Mouse (Mus musculus) ES-Bruce4 (cell line): ENCODE measurements around the gene Magoh. TPM values are rescaled to one million over a fixed set of nuclear protein-coding genes. Genes with fewer than 3 reads are reported as not detected.

Experiments used
- H3K27ac ChIP-seq: 2 replicates; pipeline ENCODE4 v1.5.1; 2012; ENCODE audit warnings: low read length, inconsistent platforms; ENCODE audit not compliant: insufficient read depth
- H3K27me3 ChIP-seq: 2 replicates; pipeline ENCODE4 v1.6.1; 2012; ENCODE audit warnings: mild to moderate bottlenecking, low read length, inconsistent platforms; ENCODE audit not compliant: control insufficient read depth, poor library complexity, insufficient read depth, severe bottlenecking
- H3K36me3 ChIP-seq: 2 replicates; pipeline ENCODE4 v1.6.1; 2012; ENCODE audit warnings: inconsistent platforms, mild to moderate bottlenecking, low read length, moderate library complexity; ENCODE audit not compliant: control insufficient read depth, poor library complexity, insufficient read depth, severe bottlenecking
- H3K4me1 ChIP-seq: one replicate; pipeline ENCODE4 v1.8.1; 2011; ENCODE audit warnings: low read length; ENCODE audit not compliant: control insufficient read depth, insufficient read depth
- H3K4me3 ChIP-seq: 2 replicates; pipeline ENCODE4 v1.5.1; 2011; ENCODE audit warnings: low read depth, mild to moderate bottlenecking, low read length
- H3K9ac ChIP-seq: 2 replicates; pipeline ENCODE4 v1.6.1; 2012; ENCODE audit warnings: low read depth, mild to moderate bottlenecking, inconsistent platforms; ENCODE audit not compliant: poor library complexity, severe bottlenecking
- H3K9me3 ChIP-seq: replicated peaks from 2 replicates; pipeline ENCODE4 v1.6.1; 2012; ENCODE audit warnings: mild to moderate bottlenecking, low read length, inconsistent platforms; ENCODE audit not compliant: control insufficient read depth, poor library complexity, insufficient read depth, severe bottlenecking
- CTCF ChIP-seq: IDR thresholded peaks from one replicate; pipeline ENCODE4 v1.8.1; 2011; ENCODE audit warnings: low read depth, low read length
- EP300 ChIP-seq: IDR thresholded peaks from 2 replicates; pipeline ENCODE4 v1.6.1; 2011; ENCODE audit warnings: low read depth, low read length; ENCODE audit not compliant: insufficient read depth
- POLR2A ChIP-seq: IDR thresholded peaks from one replicate; pipeline ENCODE4 v1.8.1; 2011; ENCODE audit warnings: low read length; ENCODE audit not compliant: insufficient read depth
- polyA plus RNA-seq: library from polyadenylated mRNA; stranded (reverse); fragments of >200 nt; gene quantifications from 2 replicates; pipeline ENCODE4 v1.2.4, GENCODE M21; 2011; ENCODE audit warnings: low read depth; ENCODE audit not compliant: missing spikeins, insufficient read depth, insufficient read length

Gene Magoh
- polyA plus RNA-seq, 1 experiment, result 205 TPM

DNA sequence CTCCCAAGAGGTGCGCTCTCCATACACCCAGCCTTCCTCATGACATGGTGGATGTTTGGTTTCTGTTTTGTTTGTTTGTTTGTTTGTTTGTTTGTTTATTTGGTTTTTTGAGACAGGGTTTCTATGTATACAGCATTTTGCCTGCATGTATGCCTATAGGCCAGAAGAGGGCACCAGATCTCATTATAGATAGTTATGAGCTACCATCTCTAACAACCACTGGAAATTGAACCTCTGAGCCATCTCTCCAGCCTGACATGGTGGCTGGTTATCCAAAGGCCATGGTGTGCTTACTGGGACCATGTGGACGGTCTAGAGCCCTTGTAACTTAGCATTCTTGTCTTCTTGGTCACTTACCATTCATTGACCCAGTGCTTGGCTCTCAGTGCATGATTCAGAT lies 13.1 kb downstream of the Magoh start:
- Histone ChIP-seq H3K9me3 (no peaks in the 10 kb centered on the region), H3K9ac (no peak overlapping the region), H3K4me1 (peaks cover 2% of the 10 kb centered on the region), H3K36me3 (peaks cover 15% of the 10 kb centered on the region), H3K4me3 (no peak overlapping the region), H3K27ac (no peak overlapping the region), H3K27me3 (no peaks in the 10 kb centered on the region)
- TF ChIP-seq POLR2A, result no peak
- TF ChIP-seq CTCF, result peak; percentile 13
- TF ChIP-seq EP300, result no peak

DNA sequence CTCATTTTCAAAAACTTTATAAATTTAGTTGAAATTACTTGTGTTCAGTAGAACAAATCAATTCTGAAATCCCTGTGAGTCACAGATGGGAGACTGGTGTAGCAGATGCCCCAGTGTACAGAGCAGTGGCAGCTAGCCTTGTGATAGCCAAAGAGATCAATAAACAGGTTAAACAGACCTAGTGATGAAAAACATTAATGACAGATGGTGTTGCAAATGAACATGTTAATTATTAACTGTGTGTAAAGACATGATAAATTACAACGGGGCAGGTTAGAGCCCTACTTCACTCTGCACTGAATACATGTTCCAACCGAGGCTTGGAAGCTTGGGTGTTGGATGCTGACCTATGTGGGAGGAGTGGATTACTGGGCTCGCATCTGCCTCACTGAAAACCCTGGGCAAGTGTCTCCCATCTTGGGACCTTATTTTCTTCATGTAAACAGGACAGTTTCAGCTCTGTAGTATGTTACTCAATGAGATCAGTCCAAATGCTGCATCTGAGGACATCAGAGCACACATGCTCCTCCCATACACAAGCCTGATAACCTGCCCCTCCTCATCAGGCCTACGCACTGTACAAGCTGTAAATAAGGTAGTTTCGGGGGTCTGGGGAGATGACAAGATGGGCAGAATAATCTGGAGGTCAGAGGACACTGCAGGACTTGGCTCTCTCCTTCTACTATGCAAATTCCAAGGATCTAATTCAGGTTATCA lies 19.8 kb downstream of the Magoh start:
- Histone ChIP-seq H3K9ac (no peak overlapping the region), H3K36me3 (peaks cover 8% of the 10 kb centered on the region), H3K4me1 (no peaks in the 10 kb centered on the region), H3K9me3 (no peaks in the 10 kb centered on the region), H3K27ac (no peak overlapping the region), H3K27me3 (no peaks in the 10 kb centered on the region), H3K4me3 (no peak overlapping the region)
- TF ChIP-seq EP300 (no peak), CTCF (no peak), POLR2A (no peak)

DNA sequence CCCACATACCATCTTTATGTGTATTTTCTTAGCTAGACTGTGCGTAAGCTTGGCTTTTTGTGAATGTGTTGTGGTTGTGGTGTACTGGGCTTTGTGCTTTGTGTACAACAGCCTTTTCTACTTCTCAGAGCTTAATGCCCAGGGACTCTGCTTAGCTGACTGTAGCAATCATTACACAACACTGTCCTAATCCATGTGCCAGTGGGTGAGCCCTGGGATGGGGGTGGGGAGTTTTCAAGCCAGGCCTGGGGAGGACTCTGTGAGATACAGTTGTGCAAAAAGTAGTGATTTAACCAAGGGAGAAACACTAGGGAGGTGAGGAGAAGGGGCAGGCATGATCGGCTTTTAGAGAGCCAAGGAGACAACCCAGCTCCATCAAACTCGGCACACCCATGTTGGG lies 20.7 kb downstream of the Magoh start:
- no peak overlapping the region for H3K9ac ChIP-seq
- no peak overlapping the region for H3K4me3 ChIP-seq
- no peaks in the 10 kb centered on the region for H3K4me1 ChIP-seq
- H3K9me3 ChIP-seq, result no peaks in the 10 kb centered on the region
- H3K36me3 ChIP-seq, result peaks cover 8% of the 10 kb centered on the region
- TF ChIP-seq CTCF, result no peak
- TF ChIP-seq POLR2A, result no peak
- TF ChIP-seq EP300, result no peak
- H3K27me3 ChIP-seq, result no peaks in the 10 kb centered on the region
- H3K27ac ChIP-seq, result no peak overlapping the region

DNA sequence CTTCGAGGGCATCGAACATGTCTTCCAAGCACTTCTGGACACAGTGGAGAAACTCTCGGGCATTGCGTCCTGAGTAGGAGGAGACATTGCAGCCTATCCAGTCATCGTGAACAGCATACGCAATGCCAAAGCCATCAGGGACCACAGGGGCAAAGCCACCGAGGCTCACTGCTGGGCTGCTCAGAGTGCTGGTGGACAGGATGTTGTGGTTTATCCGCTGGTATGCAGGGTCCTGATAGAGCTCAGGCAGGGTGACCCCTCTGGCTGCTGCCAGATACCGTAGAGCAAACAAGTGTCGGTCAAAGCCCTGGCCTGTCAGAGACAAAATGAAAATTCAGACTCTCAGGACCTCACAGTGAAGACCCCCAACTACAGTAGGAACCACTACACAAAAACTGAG lies 24.7 kb downstream of the Magoh start:
- no peaks in the 10 kb centered on the region; the same call in 1 of the 2 replicates for H3K36me3 ChIP-seq
- no peak overlapping the region for H3K4me3 ChIP-seq
- H3K4me1 ChIP-seq, result no peaks in the 10 kb centered on the region
- H3K27me3 ChIP-seq, result no peaks in the 10 kb centered on the region
- no peaks in the 10 kb centered on the region for H3K9me3 ChIP-seq
- no peak for TF ChIP-seq EP300
- no peak for TF ChIP-seq POLR2A
- no peak for TF ChIP-seq CTCF
- H3K27ac ChIP-seq, result no peak overlapping the region
- no peak overlapping the region for H3K9ac ChIP-seq

DNA sequence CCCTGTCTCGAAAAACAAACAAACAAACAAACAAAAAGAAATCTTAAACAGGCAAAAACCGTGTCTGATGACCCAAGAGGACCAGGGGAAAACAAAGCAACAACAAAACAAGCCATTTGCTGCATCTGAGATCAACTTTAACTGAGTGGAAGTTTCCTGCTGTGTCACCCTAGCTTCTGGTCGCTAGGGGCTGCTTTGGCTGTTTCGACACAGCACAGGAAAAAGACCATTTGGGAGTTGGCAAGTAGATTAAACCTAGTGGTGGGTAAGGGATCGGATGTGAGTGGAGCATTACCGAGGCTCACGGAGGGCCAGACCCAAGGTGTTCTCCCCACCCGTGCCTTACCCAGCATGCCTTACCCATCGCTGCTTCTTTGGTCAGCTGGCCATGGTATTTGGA lies 27.0 kb downstream of the Magoh start:
- no peak overlapping the region for H3K27ac ChIP-seq
- no peaks in the 10 kb centered on the region for H3K9me3 ChIP-seq
- H3K4me3 ChIP-seq, result no peak overlapping the region
- H3K4me1 ChIP-seq, result no peaks in the 10 kb centered on the region
- no peaks in the 10 kb centered on the region; the same call in 1 of the 2 replicates for H3K36me3 ChIP-seq
- TF ChIP-seq EP300, result no peak
- no peak for TF ChIP-seq CTCF
- TF ChIP-seq POLR2A, result no peak
- no peak overlapping the region for H3K9ac ChIP-seq
- H3K27me3 ChIP-seq, result no peaks in the 10 kb centered on the region

DNA sequence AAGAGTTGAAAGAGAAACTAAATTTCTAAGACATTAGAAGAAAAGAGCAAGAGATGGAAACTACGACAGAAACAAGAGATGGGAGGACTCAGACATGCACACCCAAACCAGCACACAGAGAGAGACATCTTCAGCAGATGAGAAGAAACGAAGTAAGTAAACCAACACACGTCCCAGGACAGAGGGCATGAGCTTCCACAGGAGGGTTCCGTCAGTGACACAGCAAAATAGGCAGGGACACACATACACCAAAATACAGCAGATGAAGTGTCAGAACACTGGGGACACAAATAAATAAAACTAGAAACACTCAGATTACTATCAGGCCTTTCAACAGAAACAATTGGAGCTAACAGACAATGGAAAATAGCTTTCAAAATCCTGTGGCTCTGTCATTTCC lies 30.5 kb downstream of the Magoh start:
- no peaks in the 10 kb centered on the region for H3K9me3 ChIP-seq
- no peak overlapping the region for H3K27ac ChIP-seq
- peaks cover 6% of the 10 kb centered on the region; the same call in 1 of the 2 replicates for H3K36me3 ChIP-seq
- no peak overlapping the region for H3K9ac ChIP-seq
- H3K4me1 ChIP-seq, result no peaks in the 10 kb centered on the region
- no peak overlapping the region for H3K4me3 ChIP-seq
- TF ChIP-seq POLR2A (no peak), EP300 (no peak), CTCF (no peak)
- H3K27me3 ChIP-seq, result no peaks in the 10 kb centered on the region
